Mouse (Mus musculus) bone marrow macrophage, adult 2 months (primary cell): ENCODE data around the gene Zfp655.

Experiments
- CTCF ChIP-seq: IDR thresholded peaks from 2 replicates; pipeline ENCODE4 v1.5.1; 2012; ENCODE audit warnings: low read depth, mild to moderate bottlenecking, low read length, moderate library complexity
- POLR2A ChIP-seq: IDR thresholded peaks from 2 replicates; pipeline ENCODE4 v1.6.1; 2012; ENCODE audit warnings: mild to moderate bottlenecking, low read depth, low read length, borderline replicate concordance

DNA sequence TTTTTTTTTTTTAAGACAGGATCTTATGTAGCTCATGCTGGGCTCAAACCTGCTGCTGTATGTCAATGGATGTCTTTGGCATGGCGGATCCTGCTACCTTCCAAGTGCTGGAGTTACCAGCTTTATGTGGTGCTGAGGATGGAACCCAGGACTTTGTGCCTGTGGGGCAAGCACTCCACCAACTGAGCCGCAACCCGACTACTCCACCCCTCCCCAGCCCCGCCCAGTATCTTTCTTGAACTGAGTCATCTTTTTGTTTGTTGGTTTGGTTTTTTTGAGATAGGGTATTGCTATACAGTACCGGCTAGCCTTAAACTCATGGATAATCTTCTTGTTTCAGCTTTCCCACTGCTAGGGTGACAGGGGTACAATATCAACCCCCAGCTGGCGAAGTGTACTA lies 42.1 kb upstream of the Zfp655 start:
- no peak for TF ChIP-seq POLR2A
- TF ChIP-seq CTCF, result no peak
